Mouse (Mus musculus) neural tube, embryonic 12.5 days (tissue): ENCODE results near the gene Spata17. TPM values are rescaled to one million over a fixed set of nuclear protein-coding genes. Genes with fewer than 3 reads are reported as not detected.

Experiments
- ATAC-seq: fragments of 200-750 bp; cut with Nextera tagmentation; 2 replicates; pipeline ENCODE4 v1.8.0; 2017; ENCODE audit warnings: low read depth, mild to moderate bottlenecking, moderate TSS enrichment, moderate library complexity; ENCODE audit not compliant: low FRiP score
- H3K27ac ChIP-seq: fragments of 300-500 bp; sonication (generic); 2 replicates; pipeline ENCODE4 v1.5.1; 2016
- H3K27me3 ChIP-seq: fragments of 300-500 bp; sonication (generic); replicated peaks from 2 replicates; pipeline ENCODE4 v1.6.1; 2016; ENCODE audit warnings: mild to moderate bottlenecking
- H3K36me3 ChIP-seq: fragments of 300-500 bp; sonication (generic); 2 replicates; pipeline ENCODE4 v1.6.1; 2016; ENCODE audit warnings: mild to moderate bottlenecking
- H3K4me1 ChIP-seq: fragments of 300-500 bp; sonication (generic); 2 replicates; pipeline ENCODE4 v1.6.1; 2016
- H3K4me2 ChIP-seq: fragments of 300-500 bp; sonication (generic); replicated peaks from 2 replicates; pipeline ENCODE4 v1.6.1; 2016; ENCODE audit warnings: mild to moderate bottlenecking
- H3K4me3 ChIP-seq: fragments of 300-500 bp; sonication (generic); 2 replicates; pipeline ENCODE4 v1.5.1; 2016
- H3K9ac ChIP-seq: fragments of 300-500 bp; sonication (generic); 2 replicates; pipeline ENCODE4 v1.6.1; 2016; ENCODE audit warnings: mild to moderate bottlenecking
- H3K9me3 ChIP-seq: fragments of 300-500 bp; sonication (generic); 2 replicates; pipeline ENCODE4 v1.6.1; 2016; ENCODE audit warnings: mild to moderate bottlenecking
- WGBS: fragments of 180-500 bp; shearing (Covaris S2); methylation state at CpG from one replicate; pipeline ENCODE4 v1.1.7; 2016; 5-methylcytosine and 5-hydroxymethylcytosine counted together
- polyA plus RNA-seq: library from polyadenylated mRNA; unstranded; fragments of >200 nt; fragmentation: Nextera tagmentation; extraction: Ambion mirVana; gene quantifications from 2 replicates; pipeline ENCODE4 v1.2.1, GENCODE M21; 2016

The Spata17 gene
- polyA plus RNA-seq, 1 experiment from 2014 or later = 1.5 TPM

- H3K27me3 ChIP-seq = no peaks in the 10 kb centered on the region
- H3K27ac ChIP-seq = no peak overlapping the region
- no peak overlapping the region for H3K4me2 ChIP-seq
- no peak for ATAC-seq
- H3K4me3 ChIP-seq = no peak overlapping the region
- no peak overlapping the region for H3K9ac ChIP-seq
- no peaks in the 10 kb centered on the region for H3K36me3 ChIP-seq
- H3K9me3 ChIP-seq = no peaks in the 10 kb centered on the region
- H3K4me1 ChIP-seq = no peaks in the 10 kb centered on the region
- WGBS = 93% methylated on average over 1 of the region's 1 CpGs
Measured at GRCm38 (mm10) chr1:187059874-187060273, 155.4 kb downstream of the Spata17 start.

GRCm38 (mm10) chr1:187054333-187054732 lies 160.9 kb downstream of the Spata17 start:
- no peaks in the 10 kb centered on the region for H3K27me3 ChIP-seq

DNA sequence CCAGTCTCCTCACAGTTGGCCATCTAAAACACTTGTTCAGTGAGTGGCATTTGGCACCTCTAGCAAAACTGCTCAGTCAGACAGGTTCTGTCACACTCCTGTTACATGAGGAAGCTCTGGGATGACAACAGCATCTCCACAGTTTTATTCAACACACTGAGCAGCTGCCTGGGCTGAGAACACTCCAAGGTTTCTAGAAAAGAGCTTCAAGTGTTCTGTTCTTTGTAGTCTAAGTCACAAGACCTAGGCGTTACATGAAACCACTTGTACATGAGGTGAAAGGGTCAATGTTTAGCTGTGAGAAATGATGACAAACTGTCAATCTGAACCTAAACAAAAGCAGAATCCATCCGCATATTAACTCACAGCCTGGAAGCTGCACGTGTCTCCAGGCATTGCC lies 161.4 kb downstream of the Spata17 start:
- Histone ChIP-seq H3K27ac (no peak overlapping the region), H3K36me3 (no peaks in the 10 kb centered on the region), H3K9me3 (no peaks in the 10 kb centered on the region), H3K9ac (no peak overlapping the region), H3K4me2 (no peak overlapping the region), H3K4me1 (no peaks in the 10 kb centered on the region), H3K27me3 (no peaks in the 10 kb centered on the region), H3K4me3 (no peak overlapping the region)
- no peak for ATAC-seq
- 87% methylated on average over 3 of the region's 3 CpGs for WGBS

More at GRCm38 (mm10) chr1:187054333-187054732, 160.9 kb downstream of the Spata17 start:
- Histone ChIP-seq H3K9me3 (no peaks in the 10 kb centered on the region), H3K4me2 (no peak overlapping the region), H3K4me1 (no peaks in the 10 kb centered on the region), H3K9ac (no peak overlapping the region), H3K36me3 (no peaks in the 10 kb centered on the region), H3K27ac (no peak overlapping the region), H3K4me3 (no peak overlapping the region)
- no peak for ATAC-seq
- 87% methylated on average over 2 of the region's 2 CpGs for WGBS

DNA sequence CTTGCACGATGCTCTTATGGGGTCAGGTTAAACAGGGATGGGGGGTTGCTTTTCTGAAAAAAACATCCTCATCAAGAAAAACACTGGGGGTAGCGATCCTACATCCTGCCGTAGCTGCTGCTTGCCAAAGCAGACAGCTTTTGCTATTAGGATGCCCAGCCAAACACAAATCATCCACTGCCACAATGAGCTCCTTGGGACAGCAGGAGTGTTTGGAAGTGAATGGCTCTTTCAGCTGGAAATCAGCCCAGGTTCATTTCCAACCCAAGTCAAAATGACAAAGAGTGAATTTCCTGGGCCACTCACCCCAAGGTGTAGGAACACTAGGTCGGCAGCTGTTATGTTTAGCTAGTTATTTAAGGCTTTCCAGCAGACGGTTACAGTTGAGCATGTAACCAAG lies 162.7 kb downstream of the Spata17 start:
- Histone ChIP-seq H3K9ac (no peak overlapping the region), H3K4me1 (no peaks in the 10 kb centered on the region), H3K27me3 (no peaks in the 10 kb centered on the region), H3K36me3 (no peaks in the 10 kb centered on the region), H3K4me3 (no peak overlapping the region), H3K27ac (no peak overlapping the region), H3K9me3 (no peaks in the 10 kb centered on the region), H3K4me2 (no peak overlapping the region)
- WGBS = 45% methylated on average over 5 of the region's 5 CpGs
- ATAC-seq = no peak

DNA sequence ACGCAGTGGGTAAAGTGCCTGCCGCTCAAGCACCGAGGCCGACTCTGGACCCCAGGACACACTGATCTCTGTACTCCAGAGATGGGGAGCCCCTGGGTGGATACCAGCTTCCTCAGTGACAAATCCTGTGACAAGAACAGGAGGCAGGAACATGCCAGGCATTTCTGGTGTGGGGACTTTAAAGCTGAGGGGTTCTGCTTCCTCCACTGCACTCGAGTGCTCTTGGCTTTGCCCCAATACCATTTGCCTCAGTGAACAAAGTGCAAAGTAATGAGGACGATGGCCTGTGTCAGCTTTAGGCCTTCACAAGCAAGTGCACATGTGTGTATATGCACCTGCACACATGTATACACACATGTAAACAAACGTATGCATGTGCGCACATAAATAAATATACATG lies 164.0 kb downstream of the Spata17 start:
- no peak for ATAC-seq
- Histone ChIP-seq H3K27ac (no peak overlapping the region), H3K4me3 (no peak overlapping the region), H3K36me3 (no peaks in the 10 kb centered on the region), H3K4me1 (no peaks in the 10 kb centered on the region), H3K27me3 (no peaks in the 10 kb centered on the region), H3K4me2 (no peak overlapping the region), H3K9ac (no peak overlapping the region), H3K9me3 (no peaks in the 10 kb centered on the region)
- 90% methylated on average over 8 of the region's 8 CpGs for WGBS

DNA sequence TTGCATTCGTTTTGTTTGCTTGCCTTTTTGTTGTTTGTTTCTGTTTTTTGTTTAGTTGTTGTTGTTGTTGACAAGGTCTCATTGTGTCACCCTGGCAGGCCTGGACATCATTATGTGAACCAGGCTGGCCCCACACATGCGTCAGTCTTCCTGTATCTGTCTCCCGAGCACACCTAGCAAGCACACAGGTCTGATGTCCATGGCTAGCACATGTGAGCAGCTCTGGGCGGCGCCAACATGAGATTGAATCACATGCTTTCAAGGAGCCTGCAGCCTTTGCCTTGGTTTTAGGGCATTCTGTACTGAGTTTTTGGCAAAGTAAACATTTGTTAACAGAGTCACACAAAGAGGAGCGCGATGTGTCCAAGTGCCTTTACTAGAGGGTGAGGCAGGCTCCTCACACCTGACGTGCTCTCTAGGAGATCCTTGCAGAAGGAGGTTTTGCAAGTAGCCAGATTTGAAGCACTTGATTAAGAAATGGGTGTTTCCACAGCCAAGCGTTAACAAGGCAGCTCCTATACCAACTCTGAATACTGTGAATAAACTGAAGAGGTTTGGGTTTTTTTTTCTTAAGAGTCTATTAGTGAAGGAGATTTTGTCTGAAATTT lies 166.5 kb downstream of the Spata17 start:
- WGBS = 95% methylated on average over 9 of the region's 9 CpGs

DNA sequence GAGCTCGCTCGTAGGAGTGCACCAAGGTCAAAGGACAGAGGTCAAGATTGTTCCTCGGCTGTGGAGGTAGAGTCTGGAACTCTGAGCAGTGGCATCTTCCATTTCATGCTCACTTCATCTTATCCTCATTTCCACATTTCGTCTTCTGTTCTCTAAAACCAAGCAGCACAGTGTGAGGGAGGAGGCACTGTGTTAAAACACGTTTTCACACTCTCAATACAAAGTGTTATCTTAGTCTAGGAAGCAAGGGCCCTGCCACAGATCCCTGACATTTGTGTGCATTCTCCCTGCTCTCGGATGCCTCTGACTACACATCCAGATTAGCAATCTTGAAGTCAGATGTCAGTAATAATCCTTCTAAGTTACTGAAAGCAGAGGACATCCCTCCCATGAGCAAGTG lies 170.5 kb downstream of the Spata17 start:
- Histone ChIP-seq H3K9me3 (no peaks in the 10 kb centered on the region), H3K4me3 (no peak overlapping the region), H3K9ac (no peak overlapping the region), H3K4me2 (no peak overlapping the region), H3K36me3 (no peaks in the 10 kb centered on the region), H3K27me3 (no peaks in the 10 kb centered on the region), H3K27ac (no peak overlapping the region), H3K4me1 (no peaks in the 10 kb centered on the region)
- WGBS = 68% methylated on average over 6 of the region's 6 CpGs
- no peak for ATAC-seq

More for the DNA sequence above, 166.5 kb downstream of the Spata17 start:
- Histone ChIP-seq H3K9ac (no peak overlapping the region), H3K27me3 (no peaks in the 10 kb centered on the region), H3K27ac (no peak overlapping the region), H3K4me2 (no peak overlapping the region), H3K4me1 (no peaks in the 10 kb centered on the region), H3K36me3 (no peaks in the 10 kb centered on the region), H3K4me3 (no peak overlapping the region), H3K9me3 (no peaks in the 10 kb centered on the region)
- ATAC-seq = no peak

DNA sequence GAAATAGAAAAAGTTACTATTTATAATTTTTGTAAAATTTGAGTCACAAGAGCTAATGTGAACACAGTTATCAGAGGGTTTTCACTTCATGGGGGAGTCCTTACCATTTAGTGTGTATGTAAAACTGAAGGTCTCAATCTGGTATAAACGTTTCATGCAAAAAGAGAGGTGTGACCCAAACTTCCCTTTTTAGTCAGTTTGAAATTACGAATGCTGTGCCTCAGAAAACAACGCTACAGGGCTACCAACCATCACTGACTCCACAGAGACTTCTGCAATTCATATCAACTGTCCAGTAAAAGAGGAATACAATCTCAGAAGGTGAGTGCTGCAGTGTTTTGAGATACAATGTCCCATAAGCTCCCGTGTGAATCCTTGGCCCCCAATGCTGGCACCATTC lies 175.5 kb downstream of the Spata17 start:
- H3K9me3 ChIP-seq = no peaks in the 10 kb centered on the region
- no peaks in the 10 kb centered on the region for H3K4me1 ChIP-seq
- H3K36me3 ChIP-seq = no peaks in the 10 kb centered on the region
- H3K4me2 ChIP-seq = no peak overlapping the region
- no peak overlapping the region for H3K9ac ChIP-seq
- H3K27ac ChIP-seq = no peak overlapping the region
- WGBS = 87% methylated on average over 4 of the region's 4 CpGs
- H3K4me3 ChIP-seq = no peak overlapping the region
- H3K27me3 ChIP-seq = no peaks in the 10 kb centered on the region
- no peak for ATAC-seq

DNA sequence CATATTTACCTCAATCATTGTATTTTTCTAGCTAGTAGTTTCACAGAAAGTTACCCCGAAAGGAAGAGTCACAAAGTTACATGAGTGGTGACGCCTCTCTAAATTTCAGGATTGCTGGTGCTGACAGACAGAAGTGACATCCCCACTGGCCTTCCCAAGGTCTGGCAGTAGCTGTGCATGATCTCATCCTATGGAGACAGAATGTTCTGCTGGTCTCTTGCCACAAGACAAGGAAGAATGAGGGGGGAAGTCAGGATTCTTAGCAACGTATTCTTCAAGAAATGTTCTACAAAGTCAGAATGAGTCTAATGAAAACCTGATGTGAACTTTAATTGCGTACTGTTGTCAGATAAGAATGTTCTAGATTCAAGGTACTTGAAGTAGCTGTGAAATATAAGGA lies 179.5 kb downstream of the Spata17 start:
- no peaks in the 10 kb centered on the region for H3K4me1 ChIP-seq
- 94% methylated on average over 4 of the region's 4 CpGs for WGBS
- H3K36me3 ChIP-seq = no peaks in the 10 kb centered on the region
- no peak overlapping the region for H3K4me3 ChIP-seq
- H3K9ac ChIP-seq = no peak overlapping the region
- H3K27ac ChIP-seq = no peak overlapping the region
- no peaks in the 10 kb centered on the region for H3K27me3 ChIP-seq
- ATAC-seq = no peak
- no peak overlapping the region for H3K4me2 ChIP-seq
- H3K9me3 ChIP-seq = no peaks in the 10 kb centered on the region

DNA sequence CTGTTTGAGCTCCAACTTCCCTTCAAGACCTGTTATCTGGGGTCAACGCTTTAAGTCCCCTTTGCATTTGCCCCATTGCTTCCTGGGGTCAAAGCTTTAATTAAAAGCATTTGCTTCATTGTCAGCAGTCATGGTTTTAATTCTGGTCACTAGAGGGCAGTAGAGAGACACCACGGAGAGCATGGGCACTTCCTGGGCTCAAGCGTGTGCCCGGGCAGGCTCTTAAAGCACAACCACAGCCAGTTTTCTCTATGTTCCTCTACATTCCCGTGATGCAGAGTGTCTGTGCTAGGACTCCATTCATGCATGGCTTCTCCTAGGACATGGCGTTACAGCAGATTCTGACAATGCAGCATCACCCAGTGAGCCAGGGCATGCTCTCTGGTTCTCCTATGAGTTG lies 183.5 kb downstream of the Spata17 start:
- Histone ChIP-seq H3K4me3 (no peak overlapping the region), H3K36me3 (no peaks in the 10 kb centered on the region), H3K4me1 (no peaks in the 10 kb centered on the region), H3K9ac (no peak overlapping the region), H3K27me3 (no peaks in the 10 kb centered on the region), H3K27ac (no peak overlapping the region), H3K9me3 (no peaks in the 10 kb centered on the region), H3K4me2 (no peak overlapping the region)
- 37% methylated on average over 6 of the region's 6 CpGs for WGBS
- ATAC-seq = 0 out of 2 replicates have a peak, but pooled peaks have one; percentile 17

- 91% methylated on average over 6 of the region's 6 CpGs for WGBS
Measured at GRCm38 (mm10) chr1:187028841-187029240, 186.4 kb downstream of the Spata17 start.

DNA sequence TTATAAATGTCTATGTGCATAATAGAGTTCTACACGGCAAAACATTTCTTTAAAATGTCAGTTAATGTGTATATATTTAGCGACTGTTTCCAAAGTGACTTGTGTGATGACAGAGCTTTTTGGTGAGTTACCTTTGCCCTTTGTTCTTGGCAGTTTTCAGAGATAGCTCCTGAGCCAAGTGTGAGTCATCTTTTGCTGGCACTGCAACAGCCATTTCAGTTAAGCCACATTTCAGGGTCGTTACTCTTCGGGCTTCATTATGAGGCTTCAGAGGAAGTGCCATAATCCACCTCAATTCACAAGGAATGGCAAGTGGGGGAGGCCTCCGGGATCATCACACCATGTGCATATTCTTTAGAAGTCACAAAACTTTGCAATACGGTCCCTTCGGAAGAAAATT lies 195.3 kb downstream of the Spata17 start:
- Histone ChIP-seq H3K27me3 (no peaks in the 10 kb centered on the region), H3K27ac (no peak overlapping the region), H3K4me2 (no peak overlapping the region), H3K9ac (no peak overlapping the region), H3K36me3 (no peaks in the 10 kb centered on the region), H3K9me3 (no peaks in the 10 kb centered on the region), H3K4me1 (no peaks in the 10 kb centered on the region), H3K4me3 (no peak overlapping the region)
- no peak for ATAC-seq
- 80% methylated on average over 7 of the region's 7 CpGs for WGBS

More at GRCm38 (mm10) chr1:187028841-187029240, 186.4 kb downstream of the Spata17 start:
- H3K36me3 ChIP-seq = no peaks in the 10 kb centered on the region
- H3K27ac ChIP-seq = no peak overlapping the region
- H3K4me2 ChIP-seq = no peak overlapping the region
- H3K4me3 ChIP-seq = no peak overlapping the region
- H3K4me1 ChIP-seq = no peaks in the 10 kb centered on the region
- H3K27me3 ChIP-seq = no peaks in the 10 kb centered on the region
- no peak overlapping the region for H3K9ac ChIP-seq
- no peaks in the 10 kb centered on the region for H3K9me3 ChIP-seq
- no peak for ATAC-seq

- H3K4me2 ChIP-seq = no peak overlapping the region
- 57% methylated on average over 4 of the region's 4 CpGs for WGBS
Measured at GRCm38 (mm10) chr1:187016116-187016515, 199.1 kb downstream of the Spata17 start.

More at GRCm38 (mm10) chr1:187016116-187016515, 199.1 kb downstream of the Spata17 start:
- no peak overlapping the region for H3K27ac ChIP-seq
- H3K4me1 ChIP-seq = no peaks in the 10 kb centered on the region
- no peak for ATAC-seq
- no peaks in the 10 kb centered on the region for H3K27me3 ChIP-seq
- H3K36me3 ChIP-seq = no peaks in the 10 kb centered on the region
- H3K9me3 ChIP-seq = no peaks in the 10 kb centered on the region
- no peak overlapping the region for H3K9ac ChIP-seq
- H3K4me3 ChIP-seq = no peak overlapping the region
